Comparison of ENCODE assay signal across 1 mouse cellular context in genomic region chr3:152950299-152950698, GRCm38 (mm10).
TF ChIP-seq lines count a peak whose summit lies in the region.

No protein-coding gene starts in this region.

TF ChIP-seq in MEL, 35 proteins besides CTCF, POLR2A, EP300 and RAD21 (continued from another document):
- TF ChIP-seq POLR2AphosphoS5 (IDR thresholded peaks at IDR 0.05; ENCODE audit: borderline replicate concordance, low read depth, low read length) (no peak), NELFE (IDR thresholded peaks at IDR 0.05; ENCODE audit: low read depth, low read length) (no peak), ZNF384 (IDR thresholded peaks at IDR 0.05; ENCODE audit: low read depth, low read length) (no peak), RCOR1 (IDR thresholded peaks at IDR 0.05; ENCODE audit: low read depth, low read length) (peak; percentile 86), POLR2AphosphoS2 (IDR thresholded peaks at IDR 0.05; ENCODE audit: low read length) (no peak), GATA1 (IDR thresholded peaks at IDR 0.05; ENCODE audit: low read depth, low read length) (peak; percentile 92), MAFK (IDR thresholded peaks at IDR 0.05; ENCODE audit: borderline replicate concordance, low read depth, low read length) (no peak), UBTF (IDR thresholded peaks at IDR 0.05; ENCODE audit: borderline replicate concordance, insufficient read depth, low read depth, low read length) (no peak), MAX (IDR thresholded peaks at IDR 0.05; ENCODE audit: low read length) (0 out of 2 replicates have a peak, but pooled peaks have one; percentile 21), ETS1 (IDR thresholded peaks at IDR 0.05; ENCODE audit: low read depth, low read length) (peak; percentile 87), USF2 (IDR thresholded peaks at IDR 0.05; ENCODE audit: borderline replicate concordance in 1 of 2, insufficient read depth in 1 of 2, low read depth in 1 of 2, low read length in 2 of 2) (no peak), TBP (IDR thresholded peaks at IDR 0.05; ENCODE audit: low read depth, low read length) (peak; percentile 88), TCF12 (IDR thresholded peaks at IDR 0.05; ENCODE audit: low read depth, low read length) (peak; percentile 92), KAT2A (conservative IDR thresholded peaks at IDR 0.05; ENCODE audit: low read depth, low read length) (no peak), MAZ (IDR thresholded peaks at IDR 0.05; ENCODE audit: low read depth, low read length) (no peak), ELF1 (IDR thresholded peaks at IDR 0.05; ENCODE audit: low read depth, low read length) (peak; percentile 92), ZMIZ1 (IDR thresholded peaks at IDR 0.05; ENCODE audit: low read depth, low read length) (0 out of 2 replicates have a peak, but pooled peaks have one; percentile 26), SMC3 (IDR thresholded peaks at IDR 0.05; ENCODE audit: low read depth, low read length) (no peak), ZKSCAN1 (IDR thresholded peaks at IDR 0.05; ENCODE audit: low read depth, low read length) (no peak), BHLHE40 (IDR thresholded peaks at IDR 0.05; ENCODE audit: borderline replicate concordance, low read depth, low read length) (no peak), MYB (IDR thresholded peaks at IDR 0.05; ENCODE audit: low read depth, low read length) (no peak), HCFC1 (IDR thresholded peaks at IDR 0.05; ENCODE audit: low read depth, low read length) (peak; percentile 20; the same call in 1 of the 2 replicates), GABPA (IDR thresholded peaks at IDR 0.05; ENCODE audit: low read depth, low read length) (no peak), USF1 (IDR thresholded peaks at IDR 0.05; ENCODE audit: low read depth, low read length) (no peak), JUND (IDR thresholded peaks at IDR 0.05; ENCODE audit: low read depth, low read length) (no peak), MEF2A (IDR thresholded peaks at IDR 0.05; ENCODE audit: extremely low read depth, insufficient replicate concordance, low read depth, low read length, poor library complexity, severe bottlenecking) (no peak), MYC (IDR thresholded peaks at IDR 0.05; ENCODE audit: low read depth, low read length) (peak; percentile 38; the same call in 1 of the 2 replicates)
